Mouse (Mus musculus): ENCODE measurements around the gene Cldnd2. TPM values are rescaled to one million over a fixed set of nuclear protein-coding genes. Genes with fewer than 3 reads are reported as not detected.

Cldnd2 gene
- total RNA-seq (2023), result not detected

GRCm38 (mm10) chr7:43440482-43440881 is at the start of gene Cldnd2:
Gene Cldnd2 (plus strand): TSS chr7:43440782.

GRCm38 (mm10) chr7:43408131-43408553 is 32.4 kb upstream of the Cldnd2 start, which contains the start of gene Siglecg:
Gene Siglecg (plus strand): TSS chr7:43408204.

GRCm38 (mm10) chr7:43427406-43427805 is 13.2 kb upstream of the Cldnd2 start, which contains the start of gene Lim2:
Gene Lim2 (plus strand): TSS chr7:43427670.

GRCm38 (mm10) chr7:43436341-43437255 is 4.0 kb upstream of the Cldnd2 start, which contains the start of gene Nkg7:
Gene Nkg7 (plus strand): TSS chr7:43437073.

GRCm38 (mm10) chr7:43443917-43444293 is 3.3 kb downstream of the Cldnd2 start, which contains the start of the genes Etfb and Gm45233:
Gene Etfb (plus strand): TSS chr7:43444083.
Gene Gm45233 (plus strand): TSS chr7:43444128.

GRCm38 (mm10) chr7:43462851-43463250 is 22.3 kb downstream of the Cldnd2 start, which contains the start of gene Vsig10l:
Gene Vsig10l (plus strand): TSS chr7:43463151.

GRCm38 (mm10) chr7:43489631-43490125 is 49.1 kb downstream of the Cldnd2 start, which contains the start of gene Iglon5:
Gene Iglon5 (minus strand): TSS chr7:43490075.

Other genes with a start within 250 kb of the Cldnd2 start
- gene Zfp715, start 127.5 kb upstream of the Cldnd2 start, total RNA-seq (2023), result 10 to 100 TPM; 34.6 to 35.1 TPM
- under 1 TPM; 0.35 to 0.47 TPM for gene Siglecf, start 89.4 kb upstream of the Cldnd2 start, total RNA-seq (2023)
- gene Siglecg, start 32.6 kb upstream of the Cldnd2 start, total RNA-seq (2023), result 100 to 1,000 TPM; 423 to 427 TPM
- not detected for gene Lim2, start 13.1 kb upstream of the Cldnd2 start, total RNA-seq (2023)
- gene Nkg7, start 3.7 kb upstream of the Cldnd2 start, total RNA-seq (2023), result 1 to 10 TPM; 1.5 to 2.1 TPM
- gene Etfb, start 3.3 kb downstream of the Cldnd2 start, total RNA-seq (2023), result 10 to 100 TPM; 40.2 to 43.3 TPM
- not detected for gene Gm45233, start 3.3 kb downstream of the Cldnd2 start, total RNA-seq (2023)
- gene Vsig10l, start 22.4 kb downstream of the Cldnd2 start, total RNA-seq (2023), result 1 to 10 TPM; 1.2 to 3.1 TPM
- gene Iglon5, start 49.3 kb downstream of the Cldnd2 start, total RNA-seq (2023), result not detected
- gene 4931406B18Rik, start 65.2 kb downstream of the Cldnd2 start, total RNA-seq (2023), result not detected
- 1 to 10 TPM; 1.0 to 2.3 TPM for gene Cd33, start 103.6 kb downstream of the Cldnd2 start, total RNA-seq (2023)
- gene Zfp658, start 121.5 kb downstream of the Cldnd2 start, total RNA-seq (2023), result 1 to 10 TPM; 2.5 to 3.0 TPM
- 1 to 10 TPM; 7.8 to 9.9 TPM for gene Zfp719, start 138.8 kb downstream of the Cldnd2 start, total RNA-seq (2023)
- gene Zfp819, start 166.4 kb downstream of the Cldnd2 start, total RNA-seq (2023), result not detected
- not detected for gene Ceacam18, start 193.9 kb downstream of the Cldnd2 start, total RNA-seq (2023)
- gene Siglece, start 219.4 kb downstream of the Cldnd2 start, total RNA-seq (2023), result 1 to 10 TPM in 1 of 2 experiments, under 1 TPM in 1; 0.30 to 1.7 TPM
- 10 to 100 TPM in 1 of 2 experiments, 1 to 10 TPM in 1; 5.8 to 10.3 TPM for gene Ctu1, start 231.2 kb downstream of the Cldnd2 start, total RNA-seq (2023)
- not detected for gene Klk14, start 249.6 kb downstream of the Cldnd2 start, total RNA-seq (2023)